8 mouse cellular contexts compared by ENCODE assay signal in the genomic region with DNA sequence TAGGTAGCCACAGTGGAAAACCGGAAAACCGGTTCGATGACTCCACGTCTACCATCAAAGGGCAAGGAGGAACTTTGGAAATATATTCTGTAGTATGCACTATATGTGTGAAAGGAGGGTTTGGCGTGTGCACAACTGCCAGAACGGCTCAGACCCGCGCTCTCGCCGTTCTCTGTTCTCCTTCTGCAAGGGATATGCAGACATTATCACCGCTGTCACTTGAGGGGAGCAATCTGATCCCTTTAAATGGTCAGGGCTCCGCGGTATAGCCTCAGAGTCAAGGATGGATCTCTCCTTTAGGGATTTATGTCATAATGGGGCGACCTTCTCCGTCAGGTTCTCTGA. TPM values are rescaled to one million over a fixed set of nuclear protein-coding genes. Genes with fewer than 3 reads are reported as not detected.
A peak's percentile ranks its signal among the peaks of the same experiment; 100 is the strongest.
DNase-seq lines count a peak whose midpoint lies in the region; ATAC-seq and TF ChIP-seq lines count a peak whose summit lies in the region.

No protein-coding gene starts in this region.

- H3K36me3 ChIP-seq in kidney, embryonic 16.5 days (ENCODE audit: insufficient read depth, low read length): no peaks in the 10 kb centered on the region
- H3K36me3 ChIP-seq in MEL (ENCODE audit: control insufficient read depth in 1 of 2, insufficient read depth in 2 of 2, low read length in 2 of 2): peaks cover 0 to 2% of the 10 kb centered on the region in 2 experiments; a peak in 2 of 4 replicates
- no peaks in the 10 kb centered on the region for H3K36me3 ChIP-seq in forebrain, embryonic 13.5 days (ENCODE audit: poor library complexity, severe bottlenecking)
- no peaks in the 10 kb centered on the region for H3K36me3 ChIP-seq in limb, embryonic 11.5 days (ENCODE audit: control insufficient read depth, insufficient read depth, low read length)
- H3K36me3 ChIP-seq in neural tube, embryonic 11.5 days (ENCODE audit: control insufficient read depth, insufficient read depth, low read length): no peaks in the 10 kb centered on the region

- peaks cover 4% of the 10 kb centered on the region; the same call in 1 of the 2 replicates for H3K4me1 ChIP-seq in kidney, embryonic 16.5 days (ENCODE audit: insufficient read depth, low read length)
- H3K4me1 ChIP-seq in MEL (ENCODE audit: control insufficient read depth in 1 of 2, insufficient read depth in 2 of 2, low read length in 2 of 2): peaks cover 3 to 8% of the 10 kb centered on the region in 2 experiments; a peak in 2 of 4 replicates
- H3K4me1 ChIP-seq in forebrain, embryonic 13.5 days: peaks cover 13% of the 10 kb centered on the region
- H3K4me1 ChIP-seq in limb, embryonic 11.5 days (ENCODE audit: control insufficient read depth, insufficient read depth, low read length): no peaks in the 10 kb centered on the region
- H3K4me1 ChIP-seq in neural tube, embryonic 11.5 days (ENCODE audit: control insufficient read depth, insufficient read depth, low read length): no peaks in the 10 kb centered on the region

- WGBS in kidney, embryonic 16.5 days: under 1% methylated on average over 15 of the region's 15 CpGs
- under 1% methylated on average over 15 of the region's 15 CpGs for WGBS in forebrain, embryonic 13.5 days
- WGBS in limb, embryonic 11.5 days: 0% methylated on average over 15 of the region's 15 CpGs
- under 1% methylated on average over 15 of the region's 15 CpGs for WGBS in neural tube, embryonic 11.5 days

- H3K9ac ChIP-seq in kidney, embryonic 16.5 days (replicated peaks; ENCODE audit: low read length): peak overlapping the region; percentile 71
- H3K9ac ChIP-seq in MEL (ENCODE audit: control insufficient read depth, low read depth, low read length, poor library complexity, severe bottlenecking): peak overlapping the region; percentile 17
- peak overlapping the region; percentile 59 for H3K9ac ChIP-seq in forebrain, embryonic 13.5 days
- peak overlapping the region; percentile 55 for H3K9ac ChIP-seq in limb, embryonic 11.5 days (ENCODE audit: low read length)
- 0 out of 2 replicates have a peak overlapping the region, but pooled peaks have one; percentile 26 for H3K9ac ChIP-seq in neural tube, embryonic 11.5 days (ENCODE audit: low read length)

- TF ChIP-seq CTCF in MEL (IDR thresholded peaks at IDR 0.05 in 2 of 3, conservative IDR thresholded peaks at IDR 0.05 in 1 of 3; ENCODE audit: control insufficient read depth in 1 of 3, insufficient read depth in 1 of 3, low read depth in 2 of 3, low read length in 3 of 3, poor library complexity in 1 of 3, severe bottlenecking in 1 of 3): no peak

- H3K4me3 ChIP-seq in kidney, embryonic 16.5 days (ENCODE audit: low read length): peak overlapping the region; percentile 64
- peak overlapping the region; percentile 56 to 60 for H3K4me3 ChIP-seq in MEL (ENCODE audit: control insufficient read depth in 1 of 2, insufficient read depth in 1 of 2, low read depth in 2 of 2, low read length in 2 of 2)
- H3K4me3 ChIP-seq in forebrain, embryonic 13.5 days: peak overlapping the region; percentile 65
- peak overlapping the region; percentile 55 for H3K4me3 ChIP-seq in limb, embryonic 11.5 days (ENCODE audit: low read depth, low read length)
- H3K4me3 ChIP-seq in neural tube, embryonic 11.5 days (ENCODE audit: low read depth, low read length): peak overlapping the region; percentile 63

- TF ChIP-seq RAD21 in MEL (IDR thresholded peaks at IDR 0.05; ENCODE audit: low read depth, low read length): no peak

- no peak for DNase-seq in kidney, adult 9 months
- DNase-seq in MEL (ENCODE audit: low read depth, low spot score): peak; percentile 70
- peak; percentile 40 for DNase-seq in limb, embryonic 11.5 days (ENCODE audit: low spot score)
- peak; percentile 45 for DNase-seq in neural tube, embryonic 11.5 days (ENCODE audit: low spot score)
- no peak for DNase-seq in spleen, postnatal 4 days (ENCODE audit: low spot score in 2 of 2)
- DNase-seq in gastrocnemius, postnatal 4 days (ENCODE audit: low spot score in 2 of 2): no peak

- no peak overlapping the region for H3K27ac ChIP-seq in kidney, embryonic 16.5 days (ENCODE audit: low read length)
- H3K27ac ChIP-seq in MEL (ENCODE audit: control insufficient read depth, low read depth, low read length): no peak overlapping the region
- no peak overlapping the region for H3K27ac ChIP-seq in forebrain, embryonic 13.5 days
- H3K27ac ChIP-seq in limb, embryonic 11.5 days (replicated peaks; ENCODE audit: low read depth, low read length): no peak overlapping the region
- H3K27ac ChIP-seq in neural tube, embryonic 11.5 days (ENCODE audit: low read depth, low read length): no peak overlapping the region

- no peaks in the 10 kb centered on the region for H3K27me3 ChIP-seq in kidney, embryonic 16.5 days (ENCODE audit: insufficient read depth, low read length)
- H3K27me3 ChIP-seq in MEL (ENCODE audit: control insufficient read depth in 1 of 2, insufficient read depth in 2 of 2, low read length in 2 of 2): peaks cover 7 to 9% of the 10 kb centered on the region in 2 experiments
- 0 out of 2 replicates have a peak, but pooled peaks cover 6% of the 10 kb centered on the region for H3K27me3 ChIP-seq in forebrain, embryonic 13.5 days
- no peaks in the 10 kb centered on the region for H3K27me3 ChIP-seq in limb, embryonic 11.5 days (ENCODE audit: control insufficient read depth, insufficient read depth, low read length)
- H3K27me3 ChIP-seq in neural tube, embryonic 11.5 days (ENCODE audit: control insufficient read depth, insufficient read depth, low read length): no peaks in the 10 kb centered on the region

- H3K9me3 ChIP-seq in kidney, embryonic 16.5 days (ENCODE audit: low read length): no peaks in the 10 kb centered on the region
- no peaks in the 10 kb centered on the region for H3K9me3 ChIP-seq in MEL (replicated peaks; ENCODE audit: insufficient read depth, low read length)
- no peaks in the 10 kb centered on the region for H3K9me3 ChIP-seq in forebrain, embryonic 13.5 days (replicated peaks)
- no peaks in the 10 kb centered on the region for H3K9me3 ChIP-seq in limb, embryonic 11.5 days (ENCODE audit: control insufficient read depth, low read length)
- no peaks in the 10 kb centered on the region for H3K9me3 ChIP-seq in neural tube, embryonic 11.5 days (ENCODE audit: control insufficient read depth, low read length)

- H3K4me2 ChIP-seq in kidney, embryonic 16.5 days (replicated peaks; ENCODE audit: low read depth, low read length): peak overlapping the region; percentile 99
- peak overlapping the region; percentile 93 for H3K4me2 ChIP-seq in forebrain, embryonic 13.5 days
- peak overlapping the region; percentile 89 for H3K4me2 ChIP-seq in limb, embryonic 11.5 days (ENCODE audit: low read depth, severe bottlenecking)
- peak overlapping the region; percentile 85 for H3K4me2 ChIP-seq in neural tube, embryonic 11.5 days (ENCODE audit: low read depth)

- TF ChIP-seq POLR2A in MEL (IDR thresholded peaks at IDR 0.05; ENCODE audit: control insufficient read depth in 1 of 2, insufficient read depth in 1 of 2, low read depth in 1 of 2, low read length in 2 of 2, poor library complexity in 1 of 2): no peak

- H3K79me2 ChIP-seq in MEL (ENCODE audit: control insufficient read depth, insufficient read depth, low read length, poor library complexity): no peaks in the 10 kb centered on the region; the same call in 1 of the 2 replicates

- TF ChIP-seq EP300 in MEL (IDR thresholded peaks at IDR 0.05; ENCODE audit: low read depth in 1 of 2, low read length in 2 of 2): no peak

- no peak for ATAC-seq in kidney, embryonic 16.5 days (ENCODE audit: low FRiP score, low TSS enrichment)
- ATAC-seq in forebrain, embryonic 13.5 days: no peak
- ATAC-seq in limb, embryonic 11.5 days (ENCODE audit: insufficient number of reproducible peaks, low FRiP score, low TSS enrichment, low read depth): no peak
- ATAC-seq in neural tube, embryonic 11.5 days (ENCODE audit: insufficient read depth, low FRiP score, low TSS enrichment): no peak

RNA-seq across cellular contexts. Expression of gene Olfr1368, which starts 13.8 kb away (rescaled TPM):
- not detected in 2 replicates for polyA plus RNA-seq in kidney, embryonic 16.5 days (2015; fragmentation: Nextera tagmentation; extraction: Ambion mirVana)
- not detected in 2 replicates for total RNA-seq in MEL (2012; rRNA removed)
- not detected for polyA plus RNA-seq in MEL (2012; ENCODE audit: insufficient read depth in 1 of 2, insufficient read length in 2 of 2, low read depth in 1 of 2, low replicate concordance in 2 of 2, missing spikeins in 1 of 2)
- polyA plus RNA-seq in forebrain, embryonic 13.5 days (2015; fragmentation: Nextera tagmentation; extraction: Ambion mirVana): not detected in 2 replicates
- not detected in 2 replicates for polyA plus RNA-seq in limb, embryonic 11.5 days (2014; fragmentation: Nextera tagmentation; extraction: Ambion mirVana)
- polyA plus RNA-seq in neural tube, embryonic 11.5 days (2014; fragmentation: Nextera tagmentation; extraction: Ambion mirVana): not detected in 2 replicates
- not detected for total RNA-seq in gastrocnemius, postnatal 4 days (2021)

RNA-seq across cellular contexts. Expression of gene Trim27, which starts 19.8 kb away (rescaled TPM):
- 130 and 131 TPM in 2 replicates for polyA plus RNA-seq in kidney, embryonic 16.5 days (2015; fragmentation: Nextera tagmentation; extraction: Ambion mirVana)
- total RNA-seq in MEL (2012; rRNA removed): 257 and 258 TPM in 2 replicates
- polyA plus RNA-seq in MEL (2012; ENCODE audit: insufficient read depth in 1 of 2, insufficient read length in 2 of 2, low read depth in 1 of 2, low replicate concordance in 2 of 2, missing spikeins in 1 of 2): 100 to 1,000 TPM; 311 to 339 TPM
- 109 and 114 TPM in 2 replicates for polyA plus RNA-seq in forebrain, embryonic 13.5 days (2015; fragmentation: Nextera tagmentation; extraction: Ambion mirVana)
- polyA plus RNA-seq in limb, embryonic 11.5 days (2014; fragmentation: Nextera tagmentation; extraction: Ambion mirVana): 183 and 190 TPM in 2 replicates
- 150 and 160 TPM in 2 replicates for polyA plus RNA-seq in neural tube, embryonic 11.5 days (2014; fragmentation: Nextera tagmentation; extraction: Ambion mirVana)
- 10 to 100 TPM; 46.7 to 48.8 TPM for total RNA-seq in gastrocnemius, postnatal 4 days (2021)

RNA-seq across cellular contexts. Expression of gene Olfr263, which starts 30.0 kb away (rescaled TPM):
- not detected in 2 replicates for polyA plus RNA-seq in kidney, embryonic 16.5 days (2015; fragmentation: Nextera tagmentation; extraction: Ambion mirVana)
- not detected in 2 replicates for total RNA-seq in MEL (2012; rRNA removed)
- not detected for polyA plus RNA-seq in MEL (2012; ENCODE audit: insufficient read depth in 1 of 2, insufficient read length in 2 of 2, low read depth in 1 of 2, low replicate concordance in 2 of 2, missing spikeins in 1 of 2)
- polyA plus RNA-seq in forebrain, embryonic 13.5 days (2015; fragmentation: Nextera tagmentation; extraction: Ambion mirVana): not detected in 2 replicates
- not detected in 2 replicates for polyA plus RNA-seq in limb, embryonic 11.5 days (2014; fragmentation: Nextera tagmentation; extraction: Ambion mirVana)
- polyA plus RNA-seq in neural tube, embryonic 11.5 days (2014; fragmentation: Nextera tagmentation; extraction: Ambion mirVana): not detected in 2 replicates
- total RNA-seq in gastrocnemius, postnatal 4 days (2021): not detected

RNA-seq across cellular contexts. Expression of gene Olfr1369-ps1, which starts 48.2 kb away (rescaled TPM):
- 0.05 TPM in 1 of 2 replicates, not detected in the other for polyA plus RNA-seq in kidney, embryonic 16.5 days (2015; fragmentation: Nextera tagmentation; extraction: Ambion mirVana)
- total RNA-seq in MEL (2012; rRNA removed): not detected in 2 replicates
- under 1 TPM in 1 of 2 experiments, not detected in 1; 0.74 TPM for polyA plus RNA-seq in MEL (2012; ENCODE audit: insufficient read depth in 1 of 2, insufficient read length in 2 of 2, low read depth in 1 of 2, low replicate concordance in 2 of 2, missing spikeins in 1 of 2)
- polyA plus RNA-seq in forebrain, embryonic 13.5 days (2015; fragmentation: Nextera tagmentation; extraction: Ambion mirVana): 0.05 TPM in 2 replicates
- polyA plus RNA-seq in limb, embryonic 11.5 days (2014; fragmentation: Nextera tagmentation; extraction: Ambion mirVana): not detected in 2 replicates
- polyA plus RNA-seq in neural tube, embryonic 11.5 days (2014; fragmentation: Nextera tagmentation; extraction: Ambion mirVana): not detected in 2 replicates
- not detected for total RNA-seq in gastrocnemius, postnatal 4 days (2021)

Comparison
In these comparisons a context has a peak if more than half of its experiments do, and no peak if none do; other contexts are left out.
1. H3K9ac ChIP-seq: peak in every context shown above with its lines; median percentile 71 in kidney, embryonic 16.5 days; 59 in forebrain, embryonic 13.5 days; 55 in limb, embryonic 11.5 days; 26 in neural tube, embryonic 11.5 days; 17 in MEL.
2. DNase-seq: peak in MEL (single experiment), limb, embryonic 11.5 days (single experiment) and neural tube, embryonic 11.5 days (single experiment); none in kidney, adult 9 months (single experiment), spleen, postnatal 4 days (0 of 2) and gastrocnemius, postnatal 4 days (0 of 2).
3. Peak in every context shown above with its lines, with median percentiles within 50 percentile points of each other: H3K4me2 ChIP-seq and H3K4me3 ChIP-seq.